In genomic region chr11:6704851-6705250, GRCm38 (mm10) we compare ENCODE assay signal across 21 mouse cellular contexts. TPM values are rescaled to one million over a fixed set of nuclear protein-coding genes. Genes with fewer than 3 reads are reported as not detected.
DNase-seq lines count a peak whose midpoint lies in the region; ATAC-seq lines count a peak whose summit lies in the region.
"Had no signal": no experiment of that assay in that cellular context is flagged by ENCODE, and none has a peak within 500 bp of the region (broad histone marks: within the 10 kb centered on the region; RNA-seq: fewer than 3 reads in every experiment).

No protein-coding gene starts in this region.

- no peak overlapping the region for H3K27ac ChIP-seq in neural tube, embryonic 15.5 days (replicated peaks)
- H3K27ac ChIP-seq: embryonic facial prominence, embryonic 15.5 days; forebrain, embryonic 10.5 days; heart, embryonic 13.5 days; hindbrain, embryonic 15.5 days had no signal

- H3K9me3 ChIP-seq in neural tube, embryonic 15.5 days (replicated peaks) = no peaks in the 10 kb centered on the region
- H3K9me3 ChIP-seq: embryonic facial prominence, embryonic 15.5 days; hindbrain, embryonic 15.5 days had no signal

- 81% methylated on average over 6 of the region's 6 CpGs for WGBS in neural tube, embryonic 15.5 days

- no peak overlapping the region for H3K4me3 ChIP-seq in neural tube, embryonic 15.5 days (replicated peaks)
- H3K4me3 ChIP-seq: embryonic facial prominence, embryonic 15.5 days; erythroblast, embryonic 14.5 days; forebrain, embryonic 10.5 days; heart, embryonic 13.5 days; hindbrain, embryonic 15.5 days had no signal

- DNase-seq in lung, postnatal 25 days (ENCODE audit: low spot score) = peak; percentile 8
- no peak for DNase-seq in lung, postnatal 10 days
- DNase-seq in CD4-positive helper T cell, adult 2 months (ENCODE audit: low read depth, low spot score) = peak; percentile 86
- peak; percentile 74 for DNase-seq in T-cell, adult 2 months (ENCODE audit: low spot score)
- peak; percentile 88 for DNase-seq in naive thymus-derived CD4-positive, alpha-beta T cell, adult 2 months (ENCODE audit: low read depth)
- DNase-seq in natural killer cell, adult 2 months (ENCODE audit: low spot score in 2 of 2) = no peak
- DNase-seq: adrenal gland, postnatal 14 days; cerebellum, adult 2 months; cerebellum, postnatal 14 days; embryo, embryonic 11 days; gastrocnemius, postnatal 36 days; heart, adult 11 months; heart, postnatal 36 days had no signal

- no peaks in the 10 kb centered on the region for H3K4me1 ChIP-seq in neural tube, embryonic 15.5 days
- H3K4me1 ChIP-seq: embryonic facial prominence, embryonic 15.5 days; forebrain, embryonic 10.5 days; heart, embryonic 13.5 days; hindbrain, embryonic 15.5 days had no signal

- no peak overlapping the region for H3K4me2 ChIP-seq in neural tube, embryonic 15.5 days
- H3K4me2 ChIP-seq: embryonic facial prominence, embryonic 15.5 days; heart, embryonic 13.5 days; hindbrain, embryonic 15.5 days had no signal

- H3K27me3 ChIP-seq in neural tube, embryonic 15.5 days (replicated peaks) = no peaks in the 10 kb centered on the region
- H3K27me3 ChIP-seq: embryonic facial prominence, embryonic 15.5 days; heart, embryonic 13.5 days; hindbrain, embryonic 15.5 days had no signal

- ATAC-seq in neural tube, embryonic 15.5 days (ENCODE audit: low FRiP score) = no peak
- ATAC-seq: forebrain, embryonic 14.5 days had no signal

- H3K36me3 ChIP-seq in neural tube, embryonic 15.5 days = no peaks in the 10 kb centered on the region
- H3K36me3 ChIP-seq: embryonic facial prominence, embryonic 15.5 days; forebrain, embryonic 10.5 days; G1E; heart, embryonic 13.5 days; hindbrain, embryonic 15.5 days had no signal

- H3K9ac ChIP-seq in neural tube, embryonic 15.5 days (replicated peaks) = no peak overlapping the region
- H3K9ac ChIP-seq: embryonic facial prominence, embryonic 15.5 days; heart, embryonic 13.5 days; hindbrain, embryonic 15.5 days had no signal

RNA-seq across cellular contexts. Expression of gene Ramp3, which starts 46.5 kb away (rescaled TPM):
- 29.9 and 32.1 TPM in 2 replicates for polyA plus RNA-seq in neural tube, embryonic 15.5 days (2015; fragmentation: Nextera tagmentation; extraction: Ambion mirVana)
- polyA plus RNA-seq: erythroblast, embryonic 14.5 days; G1E had no signal

Comparison
In these comparisons a context has a peak if more than half of its experiments do, and no peak if none do; other contexts are left out.
1. DNase-seq: peak in lung, postnatal 25 days (single experiment), CD4-positive helper T cell, adult 2 months (single experiment), T-cell, adult 2 months (single experiment) and naive thymus-derived CD4-positive, alpha-beta T cell, adult 2 months (single experiment); none in lung, postnatal 10 days (single experiment) and natural killer cell, adult 2 months (0 of 2).